Mouse (Mus musculus): ENCODE data around the gene Hspa8.
"Not testable (repeated sequence)": the region's sequence is repeated elsewhere in the genome, so short reads cannot be mapped to it uniquely, and the experiment has no call there.

The Hspa8 gene

DNA sequence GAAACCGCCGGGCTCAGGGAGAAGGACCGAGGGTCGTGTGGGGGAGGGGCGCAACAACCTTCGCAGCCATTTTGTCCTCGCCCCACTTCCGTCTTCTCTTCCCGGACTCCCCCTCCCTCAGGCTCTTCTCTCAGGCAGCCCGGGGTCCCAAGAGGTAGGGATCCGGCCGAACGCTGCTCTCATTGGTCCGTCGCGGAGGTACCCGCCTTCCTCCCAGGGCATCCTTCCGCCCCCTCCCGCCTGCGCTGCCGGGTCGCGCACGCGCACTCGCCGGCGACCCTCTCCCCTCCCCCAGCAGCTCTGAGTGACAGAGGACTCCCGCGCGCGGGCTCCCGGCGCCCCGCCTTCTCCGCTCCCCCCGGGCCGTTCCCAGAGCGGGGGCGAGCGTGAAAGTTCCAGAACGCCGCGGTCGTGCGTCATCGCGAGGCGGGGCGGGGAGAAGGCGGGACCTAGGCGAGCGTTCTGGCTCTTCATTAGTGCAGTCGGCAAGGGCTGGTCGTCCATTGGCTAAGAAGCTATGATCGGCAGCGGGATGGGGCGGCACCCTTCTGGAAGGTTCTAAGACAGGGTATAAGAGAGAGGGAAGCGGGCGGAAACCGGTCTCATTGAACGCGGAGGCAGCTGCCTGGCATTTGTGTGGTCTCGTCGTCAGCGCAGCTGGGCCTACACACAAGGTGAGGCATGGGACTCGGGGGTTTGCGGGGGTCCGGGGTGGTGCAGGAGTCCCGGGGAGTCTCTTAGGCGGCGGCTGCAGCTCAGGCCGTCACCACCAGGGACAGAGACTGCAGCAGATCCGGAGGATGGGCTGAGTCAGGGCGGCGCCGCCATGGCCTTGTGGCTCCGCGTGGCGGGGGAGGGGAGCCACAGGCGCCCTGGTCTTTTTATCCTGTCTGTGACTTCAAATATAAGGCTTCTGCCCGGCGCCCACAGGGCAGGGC, at the start of gene Hspa8:
Gene Hspa8, plus strand, starts transcription at position 310 of the 938 bp plus-strand sequence.
- DNase-seq (ENCODE audit: low read depth, low spot score) = peak; percentile 100

DNA sequence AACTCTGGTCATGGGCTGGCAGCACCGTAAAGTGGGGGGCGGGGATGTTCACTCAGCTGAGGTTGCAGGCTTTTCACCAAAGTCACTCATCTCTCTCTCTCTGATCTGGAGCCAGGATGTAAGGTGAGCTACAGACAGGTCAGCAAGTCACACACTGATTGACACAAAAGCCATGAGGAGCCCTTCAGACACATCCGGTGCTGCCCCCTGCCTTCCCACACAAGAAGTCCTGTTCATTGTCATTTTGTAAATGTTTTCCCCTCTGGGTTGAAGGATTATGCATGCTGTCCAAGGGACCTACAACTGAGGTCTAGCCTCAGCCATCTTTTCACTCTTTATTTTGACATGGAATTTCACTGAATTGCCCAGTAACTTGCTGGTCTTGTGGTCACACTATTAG, 49.0 kb upstream of the Hspa8 start:
- DNase-seq (ENCODE audit: low read depth, low spot score) = no peak

DNA sequence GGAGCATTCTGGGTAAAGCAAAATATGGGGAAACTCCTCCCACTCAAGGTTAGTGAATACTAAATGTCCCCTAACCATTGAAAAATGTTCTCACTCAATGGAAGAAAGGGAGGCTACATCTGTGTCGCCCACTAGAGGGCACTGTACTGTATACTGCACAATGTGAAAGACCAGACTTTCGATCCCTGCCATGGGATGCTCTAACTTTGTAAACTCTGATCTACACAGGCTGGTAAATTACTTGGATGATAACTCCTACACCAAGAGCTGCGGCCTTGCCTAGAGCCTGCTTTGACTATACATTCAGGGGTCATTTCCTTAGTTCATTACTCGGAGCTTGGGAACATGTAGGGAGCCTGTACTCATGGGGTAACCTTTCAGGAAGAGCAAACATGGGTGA, 44.4 kb upstream of the Hspa8 start:
- DNase-seq (ENCODE audit: low read depth, low spot score) = peak; percentile 86

DNA sequence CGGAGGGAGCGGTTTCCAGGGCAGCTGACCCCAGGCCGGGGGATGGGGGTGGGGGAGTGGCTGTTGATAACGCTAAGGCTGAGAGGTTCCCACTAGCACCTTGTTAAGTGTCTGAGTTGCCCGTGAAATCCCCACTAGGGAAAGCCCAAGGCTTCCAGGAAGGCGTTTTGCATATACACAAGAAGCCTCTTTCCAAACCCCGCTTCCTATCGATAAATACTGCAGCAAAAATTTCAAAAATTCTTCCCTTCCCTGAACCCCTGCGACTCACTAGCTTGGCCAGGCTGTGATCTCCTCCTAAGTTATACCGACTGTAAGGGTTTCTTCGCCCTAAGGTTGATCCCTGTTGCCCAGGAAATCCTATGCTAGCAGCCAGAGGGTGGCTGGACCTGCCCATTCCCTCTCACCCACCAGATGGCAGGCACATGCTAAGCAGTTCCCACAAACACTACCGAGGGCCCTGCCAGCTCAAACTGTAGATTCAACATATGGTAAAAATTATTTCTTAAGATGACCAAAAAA, 43.6 kb upstream of the Hspa8 start:
- DNase-seq (ENCODE audit: low read depth, low spot score) = peak; percentile 54

DNA sequence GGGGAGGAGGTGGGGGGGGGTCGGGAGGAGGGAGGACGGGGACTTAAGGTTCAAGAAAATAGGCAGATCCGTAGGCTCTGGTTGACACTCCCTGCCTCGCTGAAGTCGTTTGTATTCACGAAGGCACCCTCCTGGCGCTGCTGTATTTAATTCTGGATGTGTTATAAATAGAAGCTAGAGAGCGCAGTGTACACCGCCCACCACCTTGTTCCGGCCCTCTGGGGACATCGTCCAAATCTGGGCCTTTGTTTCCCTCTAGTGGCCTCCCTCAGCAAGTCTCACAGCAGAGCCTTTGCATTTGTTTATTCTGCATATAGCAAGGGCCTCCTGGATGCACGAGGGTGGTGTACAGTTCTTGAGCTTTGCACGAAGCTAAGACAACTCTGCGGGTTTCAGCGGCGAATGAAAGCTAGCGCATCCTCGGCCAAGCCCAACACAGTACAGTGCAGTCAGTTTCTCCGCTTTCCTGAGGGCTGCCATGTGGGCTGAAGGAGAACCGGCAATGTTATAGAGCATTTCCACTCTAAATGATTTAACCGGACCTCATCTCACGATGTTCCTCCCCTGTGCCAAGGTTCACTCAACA, 43.0 kb upstream of the Hspa8 start:
- DNase-seq (ENCODE audit: low read depth, low spot score) = peak; percentile 83

DNA sequence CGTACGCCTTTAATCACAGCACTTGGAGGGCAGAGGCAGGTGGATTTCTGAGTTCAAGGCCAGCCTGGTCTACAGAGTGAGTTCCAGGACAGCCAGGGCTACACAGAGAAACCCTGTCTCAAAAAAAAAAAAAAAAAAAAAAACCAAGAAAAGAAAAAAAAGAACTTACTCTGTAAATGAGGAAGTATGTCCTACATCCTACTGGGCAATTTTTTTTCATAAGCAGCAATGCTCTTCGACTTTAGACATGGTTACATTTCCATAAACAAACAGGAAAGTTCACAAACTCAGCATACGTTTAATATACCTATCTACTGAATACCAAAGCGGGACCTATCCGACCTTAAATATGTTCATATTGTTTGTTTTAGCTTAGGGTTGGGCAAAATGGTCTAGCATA, 38.4 kb upstream of the Hspa8 start:
- DNase-seq (ENCODE audit: low read depth, low spot score) = no peak

DNA sequence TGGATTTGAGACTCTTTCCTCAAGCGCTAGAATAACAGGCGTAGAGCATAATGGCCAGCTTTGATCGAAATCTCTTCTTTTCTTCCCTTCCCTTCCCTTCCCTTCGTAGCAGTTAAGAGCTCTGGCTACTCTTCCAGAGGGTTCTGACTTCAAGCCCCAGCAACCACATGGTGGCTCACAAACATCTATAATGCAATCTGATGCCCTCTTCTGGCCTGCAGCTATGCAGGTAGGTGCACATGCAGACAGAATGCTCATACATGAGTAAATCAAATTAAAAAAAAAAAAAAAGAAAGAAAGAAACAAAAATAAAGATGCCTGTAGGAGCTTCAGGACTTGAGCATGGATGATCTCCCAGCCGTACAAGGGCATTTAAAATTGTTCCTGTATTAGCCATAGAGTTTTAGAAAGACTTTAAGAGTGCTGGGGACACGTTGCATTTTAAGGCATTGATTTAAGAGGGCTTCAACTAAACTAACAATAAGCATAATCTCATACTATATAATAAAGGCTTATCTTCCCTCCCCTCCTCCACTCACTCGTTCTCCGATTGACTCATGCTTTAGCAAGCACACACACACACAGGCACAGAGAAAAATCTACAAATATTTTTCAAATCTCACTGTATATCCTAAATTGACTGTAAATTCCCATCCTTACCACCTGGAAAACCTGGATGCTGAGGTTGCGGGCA, 35.8 kb upstream of the Hspa8 start:
- peak; percentile 58 for DNase-seq (ENCODE audit: low read depth, low spot score)

DNA sequence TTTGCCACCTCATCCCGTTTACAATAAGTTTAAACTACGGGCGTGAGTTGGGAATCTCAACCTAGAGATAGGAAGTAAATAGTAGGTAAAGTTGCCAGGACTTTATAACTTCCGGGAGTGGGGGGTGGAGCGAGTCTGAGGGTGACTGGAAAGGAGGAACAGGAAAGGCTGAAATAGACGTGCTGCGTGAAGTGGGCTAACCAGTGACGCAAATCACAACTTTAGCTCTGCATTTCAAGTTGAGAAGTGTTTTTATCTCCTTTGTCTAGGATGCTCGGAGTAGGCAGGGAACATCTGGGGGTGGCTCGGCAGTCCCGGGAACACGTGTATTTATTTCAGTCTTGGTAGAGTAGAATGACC, 35.2 kb upstream of the Hspa8 start:
- no peak for DNase-seq (ENCODE audit: low read depth, low spot score)

DNA sequence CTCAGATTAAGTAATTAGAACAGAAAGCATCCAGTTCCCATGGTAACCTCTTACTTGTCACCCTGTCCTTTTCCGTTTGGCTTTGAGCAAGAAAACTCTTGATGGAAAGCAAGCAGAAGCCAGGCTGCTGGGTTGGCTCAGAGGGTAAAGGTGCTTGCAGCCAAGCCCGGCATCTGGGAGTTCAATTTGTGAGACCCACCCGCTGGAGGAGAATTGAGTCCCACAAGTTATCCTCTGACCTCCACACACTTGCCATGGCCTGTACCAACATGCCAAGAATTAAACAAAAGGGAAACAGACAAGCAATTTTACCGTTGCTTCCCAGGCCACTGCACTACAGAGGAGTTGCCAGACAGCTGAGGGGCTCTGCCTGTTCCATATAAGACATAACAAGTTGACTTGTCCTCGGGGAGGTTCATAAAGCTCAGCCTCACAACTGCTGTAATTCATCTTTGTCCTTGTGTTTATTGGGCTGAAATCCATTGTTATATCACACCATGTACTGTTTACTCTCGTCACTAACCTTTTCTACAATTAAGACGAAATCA, 34.7 kb upstream of the Hspa8 start:
- no peak for DNase-seq (ENCODE audit: low read depth, low spot score)

DNA sequence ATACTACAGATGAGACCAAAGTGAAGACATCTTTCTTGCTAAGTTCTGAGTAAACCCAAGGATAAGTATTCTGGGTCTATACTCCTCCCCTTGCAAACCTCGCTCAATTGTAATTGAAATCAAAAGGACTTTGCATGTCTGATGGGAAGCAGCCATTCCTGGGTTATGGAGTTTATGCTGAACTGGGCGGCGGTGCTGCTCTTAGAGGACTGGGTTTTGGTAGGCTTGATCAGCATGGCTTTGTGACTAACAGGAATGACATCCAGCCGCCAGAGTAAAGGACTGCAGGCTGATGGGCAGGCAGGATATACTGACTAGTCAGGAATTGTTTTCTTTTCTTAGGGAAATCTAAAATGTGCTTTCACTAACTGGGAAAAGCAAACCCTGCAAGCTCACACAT, 32.8 kb upstream of the Hspa8 start:
- DNase-seq (ENCODE audit: low read depth, low spot score) = no peak

DNA sequence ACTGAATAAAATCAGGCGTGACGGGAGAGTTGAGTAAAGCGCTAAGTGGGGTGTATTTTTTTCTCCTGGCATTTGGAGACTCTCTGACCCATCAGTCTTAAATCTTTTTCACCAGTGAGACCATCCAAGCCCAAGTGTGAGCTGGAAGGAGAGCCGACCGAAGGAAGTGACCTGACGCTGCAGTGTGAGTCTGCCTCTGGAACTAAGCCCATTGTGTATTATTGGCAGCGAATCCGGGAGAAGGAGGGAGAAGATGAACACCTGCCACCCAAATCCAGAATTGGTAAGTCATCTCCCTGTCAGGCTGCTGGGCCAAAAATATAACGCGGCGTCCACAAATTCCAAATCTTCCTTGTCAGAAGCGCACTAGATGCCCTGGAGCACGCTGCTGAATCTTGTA, 28.5 kb upstream of the Hspa8 start:
- DNase-seq (ENCODE audit: low read depth, low spot score) = no peak

DNA sequence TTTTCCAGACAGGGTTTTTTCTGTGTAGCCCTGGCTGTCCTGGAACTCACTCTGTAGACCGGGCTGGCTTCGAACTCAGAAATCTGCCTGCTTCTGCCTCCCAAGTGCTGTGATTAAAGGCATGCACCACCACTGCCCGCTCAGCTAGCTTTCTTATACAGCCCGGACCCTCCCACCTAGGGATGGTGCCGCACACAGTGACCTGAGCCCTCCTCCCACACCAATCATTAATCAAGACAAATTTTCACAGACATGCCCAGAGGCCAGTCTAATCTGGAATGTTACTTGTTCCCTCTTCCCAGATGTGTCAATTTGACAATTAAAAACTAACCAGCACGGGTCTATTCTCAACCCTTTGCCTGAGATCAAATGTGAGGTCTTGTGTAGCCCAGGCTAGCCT, 27.6 kb upstream of the Hspa8 start:
- DNase-seq (ENCODE audit: low read depth, low spot score) = not testable (repeated sequence)

DNA sequence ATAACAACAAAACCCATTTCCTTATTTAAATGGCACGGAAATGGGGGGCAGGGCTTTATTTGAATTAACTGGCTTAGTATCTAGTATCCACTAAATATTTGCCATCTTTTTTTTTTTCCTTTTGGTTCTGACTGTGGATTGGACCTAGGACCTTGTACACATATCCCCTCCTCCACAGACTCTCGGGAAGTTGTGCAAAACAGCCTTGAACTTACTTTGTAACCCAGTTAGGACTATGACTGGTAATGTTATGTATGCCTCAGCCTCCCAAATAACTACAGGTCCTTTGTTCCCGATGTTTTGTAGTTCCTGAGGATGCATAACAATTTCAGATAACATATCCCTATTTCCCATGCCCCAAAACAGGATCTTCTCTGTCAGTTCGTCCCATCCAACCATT, 26.9 kb upstream of the Hspa8 start:
- DNase-seq (ENCODE audit: low read depth, low spot score) = no peak

DNA sequence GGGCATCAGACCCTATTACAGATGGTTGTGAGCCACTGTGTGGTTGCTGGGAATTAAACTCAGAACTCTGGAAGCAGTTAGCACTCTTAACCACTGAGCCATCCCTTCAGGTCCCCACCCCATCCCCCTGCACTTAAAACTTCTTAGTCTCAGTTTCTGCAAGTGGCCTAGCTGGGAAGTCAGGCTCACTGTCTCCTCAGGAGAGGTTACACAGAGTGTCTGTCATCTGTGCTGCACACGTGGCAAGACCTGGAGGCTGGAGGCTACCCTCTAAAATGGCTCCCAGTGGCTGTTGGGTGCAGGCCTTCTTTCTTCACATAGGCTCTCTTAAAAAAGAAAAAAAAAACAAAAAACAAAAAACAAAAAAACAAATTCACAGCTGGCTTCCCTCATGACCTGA, 24.7 kb upstream of the Hspa8 start:
- no peak for DNase-seq (ENCODE audit: low read depth, low spot score)

DNA sequence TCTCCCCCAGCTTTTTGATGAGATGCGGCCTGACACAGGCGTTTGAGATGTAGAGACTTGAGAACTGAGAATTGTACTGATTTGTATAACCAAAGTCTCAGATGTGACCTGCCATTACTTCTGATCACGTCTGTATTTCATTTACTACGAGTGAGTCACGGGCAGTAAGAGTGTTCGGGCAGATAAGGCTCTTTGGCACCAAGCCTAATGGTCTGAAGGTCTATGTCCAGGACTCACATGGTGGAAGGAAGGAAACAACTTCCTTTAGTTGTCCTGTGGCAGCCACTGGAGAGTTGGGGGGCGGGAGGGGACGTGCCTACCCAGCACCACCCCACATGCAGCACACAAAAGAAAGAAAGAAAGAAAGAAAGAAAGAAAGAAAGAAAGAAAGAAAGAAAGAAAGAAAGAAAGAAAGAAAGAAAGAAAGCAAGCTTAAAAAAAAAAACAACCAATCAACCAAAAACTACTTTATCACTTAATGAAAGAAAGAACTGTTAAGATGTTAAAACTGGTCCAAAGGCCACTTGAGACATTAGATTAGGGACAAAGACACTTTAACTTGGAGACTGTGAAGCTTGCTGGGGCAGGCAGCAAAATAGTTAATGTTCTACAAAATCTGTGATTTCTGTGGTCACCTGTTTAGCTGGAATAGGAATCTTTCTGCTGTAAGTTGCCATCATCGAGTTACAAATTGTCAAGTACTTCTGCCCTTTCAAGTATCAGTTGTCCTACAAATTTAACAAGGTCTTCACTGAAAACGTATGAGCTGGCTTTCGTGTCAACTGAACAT, 24.1 kb upstream of the Hspa8 start:
- no peak for DNase-seq (ENCODE audit: low read depth, low spot score)

DNA sequence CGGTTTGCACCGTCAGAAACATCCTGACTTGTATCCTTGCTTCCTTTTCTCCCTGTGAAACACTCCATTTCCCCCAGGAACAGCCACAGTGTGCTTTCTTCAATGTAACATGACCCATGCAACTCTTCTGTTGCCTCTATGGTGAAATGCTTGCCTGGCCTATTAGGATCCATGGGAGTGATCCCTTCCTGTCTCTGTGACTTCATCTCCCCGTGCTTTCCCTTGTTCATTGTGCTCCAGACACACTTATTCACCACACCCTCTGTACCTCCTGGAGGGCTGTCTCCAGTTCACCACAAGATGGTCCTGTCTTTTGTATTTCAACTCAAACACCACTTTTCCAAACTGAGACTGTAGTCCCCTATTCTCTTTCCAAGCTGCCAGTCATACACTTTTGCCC, 20.7 kb upstream of the Hspa8 start:
- DNase-seq (ENCODE audit: low read depth, low spot score) = no peak

DNA sequence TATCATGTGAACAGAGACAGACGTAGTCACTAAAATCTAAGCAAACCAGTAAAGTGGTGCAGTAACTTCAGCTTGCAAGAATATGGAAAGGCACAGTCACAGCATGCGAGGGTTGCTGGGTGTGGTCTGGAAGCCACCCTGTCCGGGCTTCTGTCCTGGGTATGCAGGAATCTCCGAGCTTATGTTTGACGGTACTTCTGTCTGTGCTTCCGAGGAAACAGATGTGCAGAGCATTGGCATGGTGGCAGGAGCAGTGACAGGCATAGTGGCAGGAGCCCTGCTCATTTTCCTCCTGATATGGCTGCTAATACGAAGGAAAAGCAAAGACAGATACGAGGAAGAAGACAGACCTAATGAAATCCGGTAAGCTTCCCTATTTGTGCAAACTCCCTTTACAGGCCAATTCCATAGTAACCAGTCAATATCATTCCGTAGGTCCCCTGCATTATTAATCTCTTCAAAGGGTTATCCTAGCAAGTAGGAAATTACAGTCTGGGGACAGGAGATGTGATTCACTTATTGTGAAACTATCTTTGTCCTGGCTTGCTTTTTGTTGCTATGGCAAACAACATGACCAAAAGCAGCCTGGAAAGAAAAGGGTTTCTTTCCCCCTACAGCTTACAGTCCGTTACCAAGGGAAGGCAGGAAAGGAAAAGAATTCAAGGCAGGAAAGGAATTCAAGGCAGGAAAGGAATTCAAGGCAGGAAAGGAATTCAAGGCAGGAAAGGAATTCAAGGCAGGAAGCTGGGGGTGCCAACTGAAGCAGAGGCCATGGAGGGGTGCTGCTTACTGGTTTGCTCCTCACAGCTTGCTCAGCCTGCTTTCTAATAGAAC, 19.7 kb upstream of the Hspa8 start:
- DNase-seq (ENCODE audit: low read depth, low spot score) = no peak

DNA sequence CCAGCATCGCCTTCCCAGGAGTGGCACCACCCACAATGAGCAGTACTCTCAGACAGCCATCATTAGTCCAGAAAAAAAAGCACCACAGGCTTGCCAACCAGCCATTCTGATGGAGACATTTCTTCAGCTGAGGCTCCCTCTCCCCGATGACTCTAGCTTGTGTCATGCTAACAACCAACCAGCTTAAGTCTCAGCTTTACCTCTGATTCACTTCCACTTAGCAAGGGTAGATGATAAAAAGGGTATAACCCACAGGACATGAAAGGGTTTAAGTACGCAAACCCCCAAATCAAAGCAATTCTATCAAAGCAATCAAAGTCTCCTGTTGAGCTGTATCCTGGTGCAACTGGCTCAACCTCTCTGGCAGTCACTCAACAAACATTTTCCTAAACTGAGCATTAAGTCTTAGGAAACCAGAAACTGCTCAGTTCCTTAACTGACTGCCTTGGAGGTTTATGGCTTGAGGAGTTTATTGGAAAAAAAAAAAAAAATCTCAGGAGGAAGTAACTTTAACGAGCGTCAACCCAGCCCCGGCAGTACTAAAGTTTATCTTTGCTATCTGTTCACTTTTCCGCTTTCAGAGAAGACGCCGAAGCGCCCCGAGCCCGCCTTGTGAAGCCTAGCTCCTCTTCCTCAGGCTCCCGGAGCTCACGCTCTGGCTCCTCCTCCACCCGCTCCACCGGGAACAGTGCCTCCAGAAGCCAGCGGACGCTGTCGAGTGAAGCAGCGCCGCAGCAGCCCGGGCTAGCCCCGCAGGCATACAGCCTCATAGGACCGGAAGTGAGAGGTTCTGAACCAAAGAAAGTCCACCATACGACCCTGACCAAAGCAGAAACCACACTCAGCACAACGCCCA, 18.8 kb upstream of the Hspa8 start:
- DNase-seq (ENCODE audit: low read depth, low spot score) = peak; percentile 55

DNA sequence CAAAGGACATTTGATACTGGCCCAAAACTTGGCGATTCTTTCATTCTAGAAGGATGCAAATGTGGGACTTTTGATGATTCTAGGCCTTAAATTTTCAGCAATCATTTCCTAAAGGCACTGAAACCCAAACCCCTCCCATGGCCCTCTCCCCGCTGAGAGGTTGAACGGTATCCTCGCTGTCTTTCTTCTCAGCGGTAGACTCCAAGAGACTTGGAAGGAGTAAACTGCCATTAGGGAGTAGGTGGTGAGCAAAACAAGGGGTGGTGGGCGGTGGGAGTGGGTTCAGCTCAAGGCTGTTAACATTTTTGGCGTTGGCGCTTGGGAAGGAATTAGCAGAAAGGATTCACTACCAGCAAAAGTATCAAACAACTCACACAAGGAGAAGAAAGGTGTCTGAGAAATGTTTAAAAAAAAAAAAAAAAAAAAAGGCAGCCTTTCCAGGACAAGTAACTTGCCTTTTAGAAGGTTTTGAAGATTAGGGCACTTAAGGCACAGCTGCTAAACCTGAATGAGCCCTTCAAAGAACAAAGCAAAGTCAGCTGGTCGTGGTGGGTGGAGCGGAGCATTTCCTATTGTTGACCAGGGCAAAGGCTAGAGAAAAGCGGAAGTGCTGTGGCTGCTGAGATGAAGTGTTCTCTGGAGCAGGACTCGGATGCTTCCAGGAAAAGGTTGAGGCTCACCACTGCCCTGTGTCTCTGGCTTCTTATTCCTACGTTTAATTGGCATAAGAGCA, 17.0 kb upstream of the Hspa8 start:
- peak; percentile 35 for DNase-seq (ENCODE audit: low read depth, low spot score)

All from CD4-positive, CD25-positive, alpha-beta regulatory T cell, adult 2 months (primary cell).